Mouse (Mus musculus): ENCODE measurements around the gene Serpinb6a. TPM values are rescaled to one million over a fixed set of nuclear protein-coding genes. Genes with fewer than 3 reads are reported as not detected.
A peak's percentile ranks its signal among the peaks of the same experiment; 100 is the strongest.

The Serpinb6a gene
- polyA plus RNA-seq, 1 experiment from 2014 or later = 73.6 TPM

DNA sequence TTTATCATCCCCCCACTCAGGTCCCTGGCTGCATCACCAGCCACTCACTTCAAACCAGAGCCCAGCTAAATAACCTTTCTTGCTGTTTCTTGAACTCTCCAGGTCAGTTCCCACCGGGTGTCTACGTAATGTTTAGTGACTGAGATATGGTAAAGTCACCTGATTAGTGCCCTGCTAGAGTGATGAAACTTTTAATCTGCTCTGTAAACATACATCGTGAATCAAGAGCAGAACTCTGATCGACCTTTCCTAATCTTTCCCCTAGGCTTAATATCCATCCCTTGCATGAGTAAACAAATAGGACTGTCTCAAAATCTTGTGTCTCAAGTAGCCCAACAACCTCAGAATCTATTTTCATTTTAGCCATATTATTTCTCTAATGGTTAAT lies 36.6 kb downstream of the Serpinb6a start:
- no peaks in the 10 kb centered on the region for H3K27me3 ChIP-seq (ENCODE audit: control insufficient read depth, insufficient read depth, low read length)
- H3K4me3 ChIP-seq (ENCODE audit: control insufficient read depth in 1 of 2, insufficient read depth in 1 of 2, low read depth in 1 of 2, low read length in 2 of 2) = peak overlapping the region in 1 of 2 experiments; percentile 68; a peak in 1 of 4 replicates
- peak overlapping the region; percentile 75 for H3K4me2 ChIP-seq (ENCODE audit: low read length)
- no peaks in the 10 kb centered on the region for H3K9me3 ChIP-seq (ENCODE audit: control insufficient read depth, low read length)
- H3K9ac ChIP-seq (ENCODE audit: low read length) = peak overlapping the region; percentile 76
- WGBS = 21% methylated on average over 4 of the region's 4 CpGs
- no peak for ATAC-seq (ENCODE audit: insufficient number of reproducible peaks, insufficient read depth, low FRiP score, low read depth)
- H3K36me3 ChIP-seq (ENCODE audit: control insufficient read depth, insufficient read depth, low read length) = no peaks in the 10 kb centered on the region
- H3K27ac ChIP-seq (replicated peaks in 1 of 2; ENCODE audit: control insufficient read depth in 1 of 2, insufficient read depth in 1 of 2, low read depth in 2 of 2, low read length in 2 of 2) = no peak overlapping the region
- peaks cover 2 to 9% of the 10 kb centered on the region in 2 experiments; a peak in 3 of 4 replicates for H3K4me1 ChIP-seq (ENCODE audit: control insufficient read depth in 2 of 2, insufficient read depth in 2 of 2, low read length in 2 of 2)

DNA sequence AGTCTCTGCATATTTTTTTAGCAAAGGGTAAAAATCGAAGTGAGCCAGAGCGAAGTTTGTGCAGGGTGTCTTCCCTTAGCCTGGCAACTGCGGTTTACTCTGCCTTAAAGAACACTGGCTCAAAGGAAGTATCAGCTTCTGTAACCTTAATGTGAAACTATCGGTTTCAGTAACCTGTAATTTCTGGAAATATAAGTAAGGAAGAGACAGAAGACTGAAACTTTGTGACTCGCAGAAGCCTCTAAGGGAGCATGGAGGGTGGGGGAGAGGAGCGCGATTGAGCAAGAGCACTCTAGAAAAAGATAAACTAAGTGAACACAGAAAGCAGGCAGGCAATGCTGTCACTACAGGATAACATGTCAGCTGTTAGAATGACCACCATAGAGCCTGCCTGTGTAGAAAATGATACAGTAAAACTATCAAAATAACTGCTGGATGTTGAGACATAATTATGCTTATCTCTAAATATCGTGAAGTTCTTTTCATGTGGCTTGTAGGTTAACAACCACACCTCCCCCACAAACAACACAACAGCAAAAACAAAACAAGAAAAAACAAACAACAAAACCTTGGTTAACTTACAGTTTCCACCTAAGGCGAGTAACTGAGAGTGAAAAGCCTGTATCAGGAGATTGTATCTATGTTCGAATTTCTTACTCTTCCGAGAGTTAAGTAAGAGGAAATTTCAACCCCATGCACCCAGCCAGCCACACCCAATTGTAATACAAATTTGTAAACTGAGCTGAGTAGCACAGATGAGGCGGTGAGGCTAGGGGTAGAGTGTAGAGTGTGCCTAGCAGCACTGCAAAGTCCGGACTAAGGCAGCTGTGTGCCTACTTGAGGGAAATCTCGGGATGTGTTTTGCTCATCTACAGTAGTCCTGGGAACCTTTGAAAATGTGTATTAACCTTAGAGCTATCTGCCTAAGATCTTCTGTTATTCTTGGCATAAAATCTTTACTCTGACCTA lies 37.3 kb downstream of the Serpinb6a start:
- peak overlapping the region; percentile 76 for H3K9ac ChIP-seq (ENCODE audit: low read length)
- 12% methylated on average over 14 of the region's 14 CpGs for WGBS

DNA sequence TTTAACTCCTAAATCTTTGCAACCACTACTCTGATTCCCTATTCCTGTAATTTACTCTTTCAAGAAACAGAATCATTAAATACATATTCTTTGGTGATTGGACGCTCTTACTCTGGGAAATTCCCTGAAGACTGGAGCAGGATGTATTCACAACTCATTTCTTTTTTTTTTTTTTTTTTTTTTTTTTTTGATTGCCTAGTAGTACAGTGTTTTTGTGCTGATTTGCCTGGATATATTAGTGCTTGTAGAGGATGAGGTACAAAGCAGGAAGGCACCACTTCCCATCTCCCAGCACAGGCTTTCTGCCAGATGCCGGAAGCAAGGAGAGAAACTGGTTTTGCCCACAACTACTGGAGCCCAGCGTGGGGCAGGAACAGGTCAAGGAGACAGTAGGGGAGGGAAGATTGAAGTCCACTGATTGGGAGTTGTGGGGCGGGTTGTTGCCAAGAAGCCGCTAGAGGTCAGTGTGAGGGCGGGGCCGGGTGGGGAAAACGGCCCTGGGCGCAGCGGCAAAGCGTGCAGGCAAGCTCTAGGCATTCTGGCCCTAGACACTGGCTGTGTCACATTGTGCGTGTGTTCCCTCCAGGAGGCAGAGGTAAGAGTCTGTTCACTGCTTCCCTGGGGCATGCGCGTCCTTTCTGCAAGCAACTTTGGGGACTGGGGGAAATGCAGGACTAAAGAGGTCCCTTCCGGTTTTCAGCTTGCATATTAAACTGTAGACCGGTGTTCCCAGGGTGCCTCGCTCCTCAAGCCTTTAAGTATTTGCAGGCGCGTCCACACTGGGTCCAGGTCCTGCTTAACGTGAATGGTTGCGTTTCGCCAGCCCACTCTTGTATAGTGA lies 38.2 kb downstream of the Serpinb6a start, which contains the start of gene Nqo2:
TSS of gene Nqo2 (plus strand) at position 482 of the 841 bp plus-strand sequence.
- ATAC-seq (ENCODE audit: insufficient number of reproducible peaks, insufficient read depth, low FRiP score, low read depth) = peak; percentile 80
- Histone ChIP-seq H3K4me2 (ENCODE audit: low read length) (peak within 1 kb of the TSS; percentile 75), H3K9ac (ENCODE audit: low read length) (peak within 1 kb of the TSS; percentile 76), H3K27ac (replicated peaks in 1 of 2; ENCODE audit: control insufficient read depth in 1 of 2, insufficient read depth in 1 of 2, low read depth in 2 of 2, low read length in 2 of 2) (peak within 1 kb of the TSS; percentile 98 to 99), H3K27me3 (ENCODE audit: control insufficient read depth, insufficient read depth, low read length) (no peaks in the 10 kb centered on the region), H3K4me3 (ENCODE audit: control insufficient read depth in 1 of 2, insufficient read depth in 1 of 2, low read depth in 1 of 2, low read length in 2 of 2) (peak within 1 kb of the TSS; percentile 68 to 88), H3K36me3 (ENCODE audit: control insufficient read depth, insufficient read depth, low read length) (no peaks in the 10 kb centered on the region), H3K4me1 (ENCODE audit: control insufficient read depth in 2 of 2, insufficient read depth in 2 of 2, low read length in 2 of 2) (peaks cover 2 to 9% of the 10 kb centered on the region in 2 experiments; a peak in 3 of 4 replicates), H3K9me3 (ENCODE audit: control insufficient read depth, low read length) (no peaks in the 10 kb centered on the region)
- 2% methylated on average over 22 of the region's 22 CpGs for WGBS

More for the DNA sequence above, 37.3 kb downstream of the Serpinb6a start:
- peaks cover 2 to 9% of the 10 kb centered on the region in 2 experiments; a peak in 3 of 4 replicates for H3K4me1 ChIP-seq (ENCODE audit: control insufficient read depth in 2 of 2, insufficient read depth in 2 of 2, low read length in 2 of 2)
- peak overlapping the region; percentile 75 for H3K4me2 ChIP-seq (ENCODE audit: low read length)
- no peaks in the 10 kb centered on the region for H3K27me3 ChIP-seq (ENCODE audit: control insufficient read depth, insufficient read depth, low read length)
- no peaks in the 10 kb centered on the region for H3K9me3 ChIP-seq (ENCODE audit: control insufficient read depth, low read length)
- ATAC-seq (ENCODE audit: insufficient number of reproducible peaks, insufficient read depth, low FRiP score, low read depth) = peak; percentile 40; the same call in 1 of the 2 replicates
- H3K4me3 ChIP-seq (ENCODE audit: control insufficient read depth in 1 of 2, insufficient read depth in 1 of 2, low read depth in 1 of 2, low read length in 2 of 2) = peak overlapping the region; percentile 68 to 88
- no peaks in the 10 kb centered on the region for H3K36me3 ChIP-seq (ENCODE audit: control insufficient read depth, insufficient read depth, low read length)
- peak overlapping the region; percentile 98 to 99 for H3K27ac ChIP-seq (replicated peaks in 1 of 2; ENCODE audit: control insufficient read depth in 1 of 2, insufficient read depth in 1 of 2, low read depth in 2 of 2, low read length in 2 of 2)

DNA sequence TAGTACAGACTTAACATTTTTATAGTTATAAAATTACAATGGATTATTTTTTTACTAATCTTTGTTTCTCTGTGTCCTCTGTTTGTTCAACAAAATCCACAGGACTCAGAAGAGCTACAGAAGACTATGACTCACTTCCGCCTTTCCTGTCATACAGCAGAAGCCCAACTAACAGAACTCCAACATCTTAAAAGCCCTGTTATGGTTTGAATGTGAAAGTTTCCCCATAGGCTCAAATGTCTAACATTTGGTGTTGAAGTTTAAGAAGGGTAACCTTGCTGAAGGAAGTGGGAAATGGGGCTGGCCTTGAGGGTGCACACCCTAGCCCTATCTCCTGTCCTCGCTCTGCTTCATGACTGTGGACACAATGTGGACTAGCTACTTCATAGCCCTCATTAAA lies 42.8 kb downstream of the Serpinb6a start:
- Histone ChIP-seq H3K9ac (ENCODE audit: low read length) (no peak overlapping the region), H3K27me3 (ENCODE audit: control insufficient read depth, insufficient read depth, low read length) (no peaks in the 10 kb centered on the region), H3K4me3 (ENCODE audit: control insufficient read depth in 1 of 2, insufficient read depth in 1 of 2, low read depth in 1 of 2, low read length in 2 of 2) (no peak overlapping the region), H3K9me3 (ENCODE audit: control insufficient read depth, low read length) (no peaks in the 10 kb centered on the region), H3K36me3 (ENCODE audit: control insufficient read depth, insufficient read depth, low read length) (no peaks in the 10 kb centered on the region), H3K27ac (replicated peaks in 1 of 2; ENCODE audit: control insufficient read depth in 1 of 2, insufficient read depth in 1 of 2, low read depth in 2 of 2, low read length in 2 of 2) (no peak overlapping the region), H3K4me1 (ENCODE audit: control insufficient read depth in 2 of 2, insufficient read depth in 2 of 2, low read length in 2 of 2) (no peaks in the 10 kb centered on the region), H3K4me2 (ENCODE audit: low read length) (no peak overlapping the region)
- no peak for ATAC-seq (ENCODE audit: insufficient number of reproducible peaks, insufficient read depth, low FRiP score, low read depth)
- 84% methylated on average over 2 of the region's 2 CpGs for WGBS

DNA sequence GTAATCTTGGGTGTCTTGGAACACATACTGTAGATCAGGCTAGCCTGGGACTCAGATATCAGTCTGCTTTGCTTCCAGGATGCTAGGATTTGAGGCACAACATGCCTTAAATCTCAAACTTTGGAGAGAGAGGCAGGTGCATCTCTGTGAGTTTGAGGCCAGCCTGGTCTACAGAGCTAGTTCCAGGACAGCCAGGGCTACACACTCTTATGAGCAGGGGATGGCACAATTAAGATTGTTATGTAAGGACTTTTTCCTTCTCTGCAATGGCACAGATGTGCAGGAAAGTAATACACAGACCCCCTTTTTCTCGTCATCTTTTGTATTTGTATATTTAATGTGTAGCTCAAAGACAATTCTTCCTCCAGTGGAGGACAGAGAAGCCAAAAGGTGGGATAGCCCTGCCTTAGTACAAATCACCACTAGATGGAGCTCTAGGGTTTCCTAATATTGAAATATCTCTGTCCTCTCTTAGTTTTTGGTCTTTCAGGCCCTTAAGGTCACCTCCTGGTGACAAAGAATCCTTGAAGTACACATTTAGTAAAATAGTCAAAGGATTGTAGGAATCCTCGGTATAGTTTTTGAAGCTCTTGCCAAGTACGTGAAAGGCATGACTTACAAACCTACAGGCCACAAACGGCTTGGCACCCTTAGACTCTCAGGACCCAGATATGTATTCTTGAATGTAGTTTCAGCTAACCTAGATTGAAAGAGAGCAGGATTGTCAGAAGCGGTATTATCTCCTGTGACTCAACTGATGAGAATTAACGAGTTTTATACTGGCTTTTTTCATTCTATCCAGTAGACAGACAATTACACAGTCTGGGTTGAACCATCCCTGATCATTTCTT lies 45.8 kb downstream of the Serpinb6a start:
- no peaks in the 10 kb centered on the region for H3K9me3 ChIP-seq (ENCODE audit: control insufficient read depth, low read length)
- no peaks in the 10 kb centered on the region for H3K4me1 ChIP-seq (ENCODE audit: control insufficient read depth in 2 of 2, insufficient read depth in 2 of 2, low read length in 2 of 2)
- H3K27ac ChIP-seq (replicated peaks in 1 of 2; ENCODE audit: control insufficient read depth in 1 of 2, insufficient read depth in 1 of 2, low read depth in 2 of 2, low read length in 2 of 2) = no peak overlapping the region
- H3K27me3 ChIP-seq (ENCODE audit: control insufficient read depth, insufficient read depth, low read length) = no peaks in the 10 kb centered on the region
- 37% methylated on average over 6 of the region's 6 CpGs for WGBS
- no peak overlapping the region for H3K9ac ChIP-seq (ENCODE audit: low read length)
- H3K4me2 ChIP-seq (ENCODE audit: low read length) = no peak overlapping the region
- no peaks in the 10 kb centered on the region for H3K36me3 ChIP-seq (ENCODE audit: control insufficient read depth, insufficient read depth, low read length)
- no peak for ATAC-seq (ENCODE audit: insufficient number of reproducible peaks, insufficient read depth, low FRiP score, low read depth)
- H3K4me3 ChIP-seq (ENCODE audit: control insufficient read depth in 1 of 2, insufficient read depth in 1 of 2, low read depth in 1 of 2, low read length in 2 of 2) = no peak overlapping the region

DNA sequence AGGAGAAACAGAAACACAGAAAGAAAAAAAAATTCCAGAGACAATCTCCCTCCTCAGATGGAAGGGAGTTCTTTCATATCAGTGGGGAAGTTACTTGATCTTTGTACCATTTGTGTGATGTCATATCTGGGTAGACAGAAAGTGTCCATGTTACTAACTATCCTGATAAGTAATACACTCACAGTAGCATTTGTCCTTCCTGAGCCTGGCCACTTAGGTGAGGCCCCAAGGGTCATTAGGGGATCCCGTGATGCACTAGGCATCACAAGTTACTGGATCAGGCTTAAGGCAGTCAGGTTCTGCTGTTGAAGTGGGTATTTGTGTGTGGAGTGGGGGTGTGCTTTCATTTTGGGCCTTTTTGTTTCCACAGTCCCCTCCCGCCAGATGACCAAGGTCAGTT lies 49.6 kb downstream of the Serpinb6a start:
- Histone ChIP-seq H3K9ac (ENCODE audit: low read length) (no peak overlapping the region), H3K36me3 (ENCODE audit: control insufficient read depth, insufficient read depth, low read length) (no peaks in the 10 kb centered on the region), H3K27me3 (ENCODE audit: control insufficient read depth, insufficient read depth, low read length) (no peaks in the 10 kb centered on the region), H3K4me1 (ENCODE audit: control insufficient read depth in 2 of 2, insufficient read depth in 2 of 2, low read length in 2 of 2) (no peaks in the 10 kb centered on the region), H3K4me2 (ENCODE audit: low read length) (no peak overlapping the region), H3K27ac (replicated peaks in 1 of 2; ENCODE audit: control insufficient read depth in 1 of 2, insufficient read depth in 1 of 2, low read depth in 2 of 2, low read length in 2 of 2) (no peak overlapping the region), H3K4me3 (ENCODE audit: control insufficient read depth in 1 of 2, insufficient read depth in 1 of 2, low read depth in 1 of 2, low read length in 2 of 2) (no peak overlapping the region), H3K9me3 (ENCODE audit: control insufficient read depth, low read length) (no peaks in the 10 kb centered on the region)
- 80% methylated on average over 2 of the region's 2 CpGs for WGBS
- no peak for ATAC-seq (ENCODE audit: insufficient number of reproducible peaks, insufficient read depth, low FRiP score, low read depth)

DNA sequence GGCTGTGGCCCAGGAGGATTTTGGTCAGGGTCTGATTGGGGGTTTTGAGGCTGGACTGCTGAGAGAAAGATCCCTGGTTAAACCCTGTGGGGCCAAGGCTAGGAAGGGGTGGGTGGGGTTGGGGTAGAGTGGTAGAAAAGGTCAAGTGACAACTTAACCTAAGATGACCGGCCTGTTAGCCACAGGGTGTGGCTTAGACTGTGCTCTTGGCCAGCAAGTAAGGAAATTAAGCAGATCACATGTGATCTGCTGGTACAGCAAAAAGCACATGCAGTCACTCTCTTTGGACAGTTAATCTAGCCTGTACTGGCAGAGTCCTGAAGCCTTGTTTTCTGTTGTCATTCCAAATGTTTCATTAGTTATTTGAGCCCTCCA lies 50.5 kb downstream of the Serpinb6a start:
- Histone ChIP-seq H3K27ac (replicated peaks in 1 of 2; ENCODE audit: control insufficient read depth in 1 of 2, insufficient read depth in 1 of 2, low read depth in 2 of 2, low read length in 2 of 2) (no peak overlapping the region), H3K27me3 (ENCODE audit: control insufficient read depth, insufficient read depth, low read length) (no peaks in the 10 kb centered on the region), H3K4me2 (ENCODE audit: low read length) (no peak overlapping the region), H3K9ac (ENCODE audit: low read length) (no peak overlapping the region), H3K4me1 (ENCODE audit: control insufficient read depth in 2 of 2, insufficient read depth in 2 of 2, low read length in 2 of 2) (no peaks in the 10 kb centered on the region), H3K36me3 (ENCODE audit: control insufficient read depth, insufficient read depth, low read length) (no peaks in the 10 kb centered on the region), H3K4me3 (ENCODE audit: control insufficient read depth in 1 of 2, insufficient read depth in 1 of 2, low read depth in 1 of 2, low read length in 2 of 2) (no peak overlapping the region), H3K9me3 (ENCODE audit: control insufficient read depth, low read length) (no peaks in the 10 kb centered on the region)
- 27% methylated on average over 1 of the region's 1 CpGs for WGBS
- no peak for ATAC-seq (ENCODE audit: insufficient number of reproducible peaks, insufficient read depth, low FRiP score, low read depth)

Data from heart, embryonic 14.5 days (tissue).